ENCODE assay signal across 11 mouse cellular contexts in the genomic region with DNA sequence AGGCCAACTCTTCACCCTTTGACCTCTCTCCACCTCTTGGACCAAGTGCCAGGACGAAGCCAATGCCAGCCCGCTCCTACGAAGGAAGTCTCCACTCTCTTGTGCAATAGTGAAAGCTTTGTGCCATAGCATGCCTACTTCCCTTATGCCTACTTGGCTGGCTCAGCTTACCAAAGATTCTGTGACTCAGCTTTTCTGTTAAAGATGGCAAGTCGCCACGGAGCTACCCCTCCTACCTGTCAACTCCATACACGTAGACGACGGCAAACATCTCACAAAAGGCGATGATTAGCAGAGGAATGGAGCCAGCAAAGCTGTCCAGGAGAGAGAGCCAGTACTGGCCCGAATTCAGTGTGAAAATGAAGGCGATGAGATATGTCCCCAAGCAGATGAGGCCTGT. TPM values are rescaled to one million over a fixed set of nuclear protein-coding genes. Genes with fewer than 3 reads are reported as not detected.
DNase-seq lines count a peak whose midpoint lies in the region; ATAC-seq and TF ChIP-seq lines count a peak whose summit lies in the region.
"Had no signal": no experiment of that assay in that cellular context is flagged by ENCODE, and none has a peak within 500 bp of the region (broad histone marks: within the 10 kb centered on the region; RNA-seq: fewer than 3 reads in every experiment).

No protein-coding gene starts in this region.

- peak; percentile 89 for ATAC-seq in frontal cortex, adult (ENCODE audit: low TSS enrichment)

- DNase-seq in frontal cortex, postnatal 25 days (ENCODE audit: low spot score in 2 of 2): no peak
- peak; percentile 2 for DNase-seq in ovary, adult 18-20 months (ENCODE audit: low spot score)
- DNase-seq in ovary, postnatal 10 days (ENCODE audit: low spot score): no peak
- peak; percentile 9 to 13 for DNase-seq in layer of hippocampus, postnatal 14 days (ENCODE audit: low spot score in 2 of 2)
- peak; percentile 41 for DNase-seq in telencephalon, adult 2 months (ENCODE audit: low read depth, low spot score)
- no peak for DNase-seq in neural tube, embryonic 10.5 days (ENCODE audit: extremely low spot score, low spot score)
- DNase-seq in thymus, adult 2 months: no peak

- no peak for TF ChIP-seq CTCF in thymus, adult 2 months (IDR thresholded peaks at IDR 0.05; ENCODE audit: borderline replicate concordance, control insufficient read depth, extremely low read depth, insufficient read depth, low read length, poor library complexity)

- 89% methylated on average over 11 of the region's 11 CpGs for WGBS in thymus, adult 2 months

- H3K36me3 ChIP-seq in thymus, adult 2 months (ENCODE audit: control insufficient read depth, insufficient read depth, low read length): peaks cover 8% of the 10 kb centered on the region
- H3K36me3 ChIP-seq: hindbrain, embryonic 15.5 days; neural tube, embryonic 13.5 days had no signal

- no peak overlapping the region for H3K4me3 ChIP-seq in thymus, adult 2 months (ENCODE audit: control insufficient read depth, insufficient read depth, low read length)
- H3K4me3 ChIP-seq: hindbrain, embryonic 15.5 days; neural tube, embryonic 13.5 days had no signal

- no peaks in the 10 kb centered on the region for H3K27me3 ChIP-seq in thymus, adult 2 months (ENCODE audit: control insufficient read depth, insufficient read depth, low read length)
- H3K27me3 ChIP-seq: hindbrain, embryonic 15.5 days; neural tube, embryonic 13.5 days had no signal

- H3K27ac ChIP-seq in thymus, adult 2 months (ENCODE audit: control insufficient read depth, insufficient read depth, low read length): no peak overlapping the region
- H3K27ac ChIP-seq: hindbrain, embryonic 15.5 days; neural tube, embryonic 13.5 days had no signal

- no peak for TF ChIP-seq POLR2A in thymus, adult 2 months (IDR thresholded peaks at IDR 0.05; ENCODE audit: control insufficient read depth, extremely low read depth, insufficient read depth, low read length, poor library complexity)

- peaks cover 64% of the 10 kb centered on the region for H3K4me1 ChIP-seq in thymus, adult 2 months (replicated peaks; ENCODE audit: control insufficient read depth, insufficient read depth, low read length)
- H3K4me1 ChIP-seq: hindbrain, embryonic 15.5 days; neural tube, embryonic 13.5 days had no signal

RNA-seq across cellular contexts. Expression of a gene that starts 5.9 kb away (rescaled TPM):
- total RNA-seq in layer of hippocampus, postnatal 14 days (2021): not detected
- 0.15 and 0.26 TPM in 2 replicates for polyA plus RNA-seq in thymus, adult 2 months (2012; rRNA removed)
- total RNA-seq: liver, adult 2 months had no signal
- polyA plus RNA-seq: hindbrain, embryonic 15.5 days; liver, adult 2 months; neural tube, embryonic 13.5 days had no signal

RNA-seq across cellular contexts. Expression of a gene that starts 21.0 kb away (rescaled TPM):
- total RNA-seq in layer of hippocampus, postnatal 14 days (2021): under 1 TPM in 1 of 2 experiments, not detected in 1; 0.44 TPM
- 18.6 and 40.6 TPM in 2 replicates for polyA plus RNA-seq in thymus, adult 2 months (2012; rRNA removed)

RNA-seq across cellular contexts. Expression of a gene that starts 49.2 kb away (rescaled TPM):
- 1 to 10 TPM; 6.2 to 6.7 TPM for total RNA-seq in layer of hippocampus, postnatal 14 days (2021)
- polyA plus RNA-seq in thymus, adult 2 months (2012; rRNA removed): 144 and 156 TPM in 2 replicates

RNA-seq across cellular contexts. Expression of a gene that starts 57.0 kb away (rescaled TPM):
- total RNA-seq in layer of hippocampus, postnatal 14 days (2021): 1 to 10 TPM; 2.6 to 4.4 TPM
- 16.2 and 17.2 TPM in 2 replicates for polyA plus RNA-seq in thymus, adult 2 months (2012; rRNA removed)

Comparison
In these comparisons a context has a peak if more than half of its experiments do, and no peak if none do; other contexts are left out.
1. DNase-seq: peak in ovary, adult 18-20 months (single experiment), layer of hippocampus, postnatal 14 days (2 of 2) and telencephalon, adult 2 months (single experiment); none in frontal cortex, postnatal 25 days (0 of 2), ovary, postnatal 10 days (single experiment), neural tube, embryonic 10.5 days (single experiment) and thymus, adult 2 months (single experiment).